Mouse (Mus musculus): ENCODE measurements around the gene Lemd1.

DNA sequence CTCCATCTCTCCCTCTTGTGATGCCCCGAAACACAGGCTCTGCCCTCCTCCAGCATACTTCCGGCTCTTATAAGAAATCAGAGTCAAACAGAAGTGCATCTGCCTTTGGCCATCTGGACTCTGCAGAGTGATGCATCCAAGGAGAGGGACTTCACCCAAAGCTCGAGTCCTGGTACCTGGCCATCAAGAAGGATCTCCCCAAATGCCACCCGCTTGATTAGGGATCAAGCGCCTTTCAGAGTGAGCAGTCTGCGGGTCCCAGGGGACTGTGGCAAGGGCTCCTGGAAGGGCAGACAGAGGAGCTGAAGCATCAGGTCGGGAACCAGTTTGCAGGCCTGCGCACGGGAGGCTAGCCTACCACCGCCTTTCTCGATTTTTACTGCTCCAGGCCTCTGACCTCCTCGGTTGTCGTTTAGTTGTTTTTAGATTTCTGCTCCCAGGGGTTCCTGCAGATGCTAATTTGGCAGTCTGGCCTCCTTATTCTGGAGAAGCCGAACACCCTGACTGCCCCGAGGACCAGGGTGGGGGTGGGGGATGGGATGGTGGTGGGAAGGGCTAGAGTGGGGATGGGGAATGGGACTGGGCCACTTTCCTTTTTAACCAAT, 38.0 kb upstream of the Lemd1 start:
- TF ChIP-seq POLR2A (IDR thresholded peaks at IDR 0.05; ENCODE audit: low read depth, low read length) (no peak), CTCF (IDR thresholded peaks at IDR 0.05; ENCODE audit: borderline replicate concordance, insufficient read depth, low read length) (no peak)
